Mouse (Mus musculus): Measurements from ENCODE around the gene Ppt2.

- TF ChIP-seq CTCF (IDR thresholded peaks at IDR 0.05; ENCODE audit: control insufficient read depth, insufficient read depth, insufficient read length) (no peak), USF1 (IDR thresholded peaks at IDR 0.05; ENCODE audit: low read depth) (no peak), MYOD1 (IDR thresholded peaks at IDR 0.05; ENCODE audit: control insufficient read depth, insufficient read length, low read depth) (no peak), CEBPB (IDR thresholded peaks at IDR 0.05; ENCODE audit: low read depth) (no peak)
Measured at GRCm38 (mm10) chr17:34611050-34611449, 17.3 kb downstream of the Ppt2 start.

All from C2C12 (cell line).